Mouse (Mus musculus) forebrain, embryonic 11.5 days (tissue): ENCODE measurements at regions not wholly inside any gene's neighbourhood (a gene's known extent, or its start where the extent isn't known, plus 50 kb on each side); places are given as distances from the start of the nearest gene placed in this dataset.

Experiments used
- ATAC-seq: fragments of 200-750 bp; cut with Nextera tagmentation; replicated peaks from 2 replicates; pipeline ENCODE4 v1.8.0; 2017; ENCODE audit warnings: moderate TSS enrichment; ENCODE audit not compliant: low FRiP score
- DNase-seq: peaks from one replicate; pipeline ENCODE4 v3.0.0-alpha.2; 2017; ENCODE audit warnings: low spot score
- H3K27ac ChIP-seq: fragments of 300-500 bp; sonication (generic); 2 replicates; pipeline ENCODE4 v1.5.1; 2014; ENCODE audit warnings: low read depth, low read length
- H3K27me3 ChIP-seq: fragments of 300-500 bp; sonication (generic); 2 replicates; pipeline ENCODE4 v1.6.1; 2014; ENCODE audit warnings: mild to moderate bottlenecking, low read length, mixed read lengths; ENCODE audit not compliant: control insufficient read depth, insufficient read depth
- H3K36me3 ChIP-seq: fragments of 300-500 bp; sonication (generic); 2 replicates; pipeline ENCODE4 v1.6.1; 2014; ENCODE audit warnings: mild to moderate bottlenecking, low read length, moderate library complexity, mixed read lengths; ENCODE audit not compliant: control insufficient read depth, insufficient read depth
- H3K4me1 ChIP-seq: fragments of 300-500 bp; sonication (generic); replicated peaks from 2 replicates; pipeline ENCODE4 v1.6.1; 2014; ENCODE audit warnings: low read length, mixed read lengths; ENCODE audit not compliant: control insufficient read depth, insufficient read depth
- H3K4me2 ChIP-seq: fragments of 300-500 bp; sonication (generic); 2 replicates; pipeline ENCODE4 v1.6.1; 2014; ENCODE audit warnings: low read depth, mild to moderate bottlenecking, low read length, moderate library complexity, mixed read lengths; ENCODE audit not compliant: severe bottlenecking
- H3K4me3 ChIP-seq: fragments of 300-500 bp; sonication (generic); 2 replicates; pipeline ENCODE4 v1.5.1; 2014; ENCODE audit warnings: low read depth, low read length
- H3K9ac ChIP-seq: fragments of 300-500 bp; sonication (generic); 2 replicates; pipeline ENCODE4 v1.6.1; 2014; ENCODE audit warnings: low read length
- H3K9me3 ChIP-seq: fragments of 300-500 bp; sonication (generic); 2 replicates; pipeline ENCODE4 v1.6.1; 2016; ENCODE audit warnings: low read length, mixed read lengths; ENCODE audit not compliant: control insufficient read depth
- WGBS: fragments of 180-500 bp; shearing (Covaris S2); extraction: QIAGEN DNeasy Blood & Tissue Kit; methylation state at CpG from one replicate; pipeline ENCODE4 v1.1.7; 2014; 5-methylcytosine and 5-hydroxymethylcytosine counted together

DNA sequence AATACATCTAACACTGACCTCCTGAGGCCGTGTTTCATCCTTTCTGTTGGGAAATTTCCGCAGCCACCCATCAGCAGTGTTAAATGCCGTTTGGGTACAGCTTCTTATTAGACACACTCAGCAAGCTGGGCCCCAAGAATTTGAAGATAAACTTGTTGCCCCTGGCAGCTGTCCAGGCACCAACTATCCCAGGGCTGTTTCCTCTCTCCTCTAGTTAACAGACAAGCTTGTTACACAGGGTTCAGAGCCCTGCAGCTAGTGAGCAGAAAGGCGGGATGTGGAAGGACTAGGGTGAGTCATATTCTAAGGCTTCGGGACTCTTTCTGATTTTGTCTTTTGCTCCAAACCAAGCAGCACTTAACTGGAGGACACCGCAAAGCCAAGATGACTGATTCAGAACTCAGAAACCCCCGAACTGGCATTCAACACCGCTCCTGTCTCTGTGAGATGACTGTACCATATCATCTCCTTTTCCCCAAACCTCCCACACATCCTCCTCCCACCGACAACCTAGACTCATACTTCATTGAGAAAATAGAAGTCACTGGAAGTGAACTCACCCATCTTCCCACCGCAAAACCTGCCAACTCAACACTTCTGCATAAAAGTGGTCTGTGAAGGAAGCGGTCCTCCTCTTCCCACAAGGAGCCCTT, 198.2 kb downstream of the Csl start:
- WGBS: 93% methylated on average over 11 of the region's 11 CpGs
- no peak for DNase-seq
- H3K27me3 ChIP-seq: no peaks in the 10 kb centered on the region
- no peak overlapping the region for H3K4me2 ChIP-seq
- H3K4me1 ChIP-seq: no peaks in the 10 kb centered on the region
- no peak overlapping the region for H3K9ac ChIP-seq
- H3K36me3 ChIP-seq: no peaks in the 10 kb centered on the region
- H3K4me3 ChIP-seq: no peak overlapping the region
- ATAC-seq: no peak
- no peaks in the 10 kb centered on the region for H3K9me3 ChIP-seq
- H3K27ac ChIP-seq: no peak overlapping the region

GRCm38 (mm10) chr10:99564605-99565004, 194.9 kb downstream of the Csl start:
- H3K9me3 ChIP-seq: no peaks in the 10 kb centered on the region
- no peak overlapping the region for H3K9ac ChIP-seq
- no peaks in the 10 kb centered on the region for H3K4me1 ChIP-seq
- no peaks in the 10 kb centered on the region for H3K27me3 ChIP-seq
- H3K4me3 ChIP-seq: no peak overlapping the region
- no peak for ATAC-seq
- DNase-seq: no peak
- WGBS: 80% methylated on average over 4 of the region's 4 CpGs
- no peaks in the 10 kb centered on the region for H3K36me3 ChIP-seq
- H3K27ac ChIP-seq: no peak overlapping the region
- H3K4me2 ChIP-seq: no peak overlapping the region

GRCm38 (mm10) chr10:99568424-99568823, 191.0 kb downstream of the Csl start:
- Histone ChIP-seq H3K9me3 (no peaks in the 10 kb centered on the region), H3K4me2 (no peak overlapping the region), H3K9ac (no peak overlapping the region), H3K4me3 (no peak overlapping the region), H3K36me3 (no peaks in the 10 kb centered on the region), H3K4me1 (no peaks in the 10 kb centered on the region), H3K27me3 (no peaks in the 10 kb centered on the region), H3K27ac (no peak overlapping the region)
- DNase-seq: no peak
- 83% methylated on average over 5 of the region's 5 CpGs for WGBS
- ATAC-seq: no peak

DNA sequence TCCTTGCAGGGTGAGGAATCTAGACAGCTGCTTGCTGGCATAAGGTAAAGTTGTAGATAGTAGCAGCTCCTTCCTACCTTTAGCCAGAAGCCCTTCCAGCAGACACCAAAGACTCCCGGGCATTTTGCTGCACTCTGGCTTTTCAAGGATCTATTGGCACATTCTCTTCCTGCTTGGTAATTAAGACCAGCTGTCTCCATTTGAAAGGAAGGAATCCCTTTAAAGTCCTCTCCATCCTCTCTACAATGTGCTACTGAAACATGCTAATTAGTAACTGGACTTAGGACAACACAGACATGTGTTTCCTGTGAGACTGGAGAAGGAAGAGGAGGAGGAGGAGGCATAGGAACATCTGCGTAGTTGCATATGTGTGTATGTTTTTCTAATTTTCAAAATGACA, 189.3 kb downstream of the Csl start:
- Histone ChIP-seq H3K9ac (no peak overlapping the region), H3K4me2 (no peak overlapping the region), H3K4me1 (no peaks in the 10 kb centered on the region), H3K4me3 (no peak overlapping the region), H3K27me3 (no peaks in the 10 kb centered on the region), H3K36me3 (no peaks in the 10 kb centered on the region), H3K27ac (no peak overlapping the region), H3K9me3 (no peaks in the 10 kb centered on the region)
- no peak for ATAC-seq
- no peak for DNase-seq
- WGBS: 34% methylated on average over 2 of the region's 2 CpGs

GRCm38 (mm10) chr10:99573997-99574396, 185.5 kb downstream of the Csl start:
- no peak overlapping the region for H3K4me3 ChIP-seq
- no peak overlapping the region for H3K27ac ChIP-seq
- H3K4me2 ChIP-seq: no peak overlapping the region
- no peak for ATAC-seq
- H3K9me3 ChIP-seq: no peaks in the 10 kb centered on the region
- no peak overlapping the region for H3K9ac ChIP-seq
- no peak for DNase-seq
- no peaks in the 10 kb centered on the region for H3K27me3 ChIP-seq
- H3K36me3 ChIP-seq: no peaks in the 10 kb centered on the region
- no peaks in the 10 kb centered on the region for H3K4me1 ChIP-seq
- WGBS: 86% methylated on average over 14 of the region's 14 CpGs

DNA sequence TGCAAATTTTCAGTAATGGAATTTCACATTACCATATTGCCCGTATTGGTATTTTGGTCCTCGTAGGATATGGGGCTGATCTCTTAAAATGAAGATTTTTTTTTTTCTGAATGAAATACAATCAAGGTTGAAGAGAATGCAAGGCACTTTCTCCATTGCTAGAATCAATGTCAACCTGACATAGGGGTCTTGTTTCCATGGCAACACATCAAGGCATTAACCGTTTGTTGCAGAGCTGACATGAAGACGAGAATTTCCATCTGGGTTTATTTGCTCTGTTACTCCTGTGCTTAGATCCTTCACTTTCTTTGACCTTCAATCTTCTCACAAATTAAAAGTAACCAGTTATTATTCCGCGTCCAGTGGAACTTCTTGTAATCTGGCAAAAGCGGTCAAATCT, 184.2 kb downstream of the Csl start:
- H3K27me3 ChIP-seq: no peaks in the 10 kb centered on the region
- DNase-seq: no peak
- H3K27ac ChIP-seq: no peak overlapping the region
- H3K4me1 ChIP-seq: no peaks in the 10 kb centered on the region
- no peak overlapping the region for H3K9ac ChIP-seq
- ATAC-seq: no peak
- no peaks in the 10 kb centered on the region for H3K36me3 ChIP-seq
- no peak overlapping the region for H3K4me2 ChIP-seq
- no peaks in the 10 kb centered on the region for H3K9me3 ChIP-seq
- 60% methylated on average over 7 of the region's 7 CpGs for WGBS
- H3K4me3 ChIP-seq: no peak overlapping the region

GRCm38 (mm10) chr10:99576301-99576700, 183.2 kb downstream of the Csl start:
- H3K27ac ChIP-seq: no peak overlapping the region
- H3K36me3 ChIP-seq: no peaks in the 10 kb centered on the region
- no peaks in the 10 kb centered on the region for H3K27me3 ChIP-seq
- no peak overlapping the region for H3K4me3 ChIP-seq
- no peaks in the 10 kb centered on the region for H3K9me3 ChIP-seq
- no peaks in the 10 kb centered on the region for H3K4me1 ChIP-seq
- no peak overlapping the region for H3K9ac ChIP-seq
- DNase-seq (no peak), ATAC-seq (no peak)
- no peak overlapping the region for H3K4me2 ChIP-seq
- WGBS: 75% methylated on average over 5 of the region's 5 CpGs

DNA sequence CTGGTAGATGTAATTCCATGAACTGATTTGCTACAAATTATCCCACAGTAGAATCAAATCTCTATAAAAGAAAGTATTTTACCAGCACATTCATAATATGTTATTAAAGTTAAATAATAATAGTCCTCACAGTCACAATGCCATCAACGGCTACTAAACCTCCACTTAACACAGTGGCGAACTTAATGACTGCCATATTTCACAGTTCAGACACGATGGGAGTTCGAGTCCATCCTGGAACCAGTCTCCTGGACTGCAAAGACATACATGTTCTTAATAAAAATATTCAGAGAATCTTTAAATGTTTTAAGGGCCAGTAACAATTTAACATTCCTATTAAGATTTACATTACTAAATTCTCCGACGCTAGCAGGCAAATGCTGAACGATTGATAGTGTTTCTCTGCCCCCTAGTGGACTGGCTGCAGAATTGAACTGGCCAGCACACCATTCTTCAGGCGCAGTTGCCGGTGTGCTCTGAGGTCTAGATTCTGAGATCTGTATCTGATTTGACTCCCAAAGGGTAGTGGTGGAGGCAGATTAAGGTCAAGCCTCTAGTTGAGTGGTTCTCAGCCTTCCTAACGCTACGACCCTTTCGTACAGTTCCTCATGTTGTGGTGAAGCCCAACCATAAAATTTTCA, 182.3 kb downstream of the Csl start:
- H3K9me3 ChIP-seq: no peaks in the 10 kb centered on the region
- no peaks in the 10 kb centered on the region for H3K27me3 ChIP-seq
- 31% methylated on average over 12 of the region's 12 CpGs for WGBS
- H3K9ac ChIP-seq: no peak overlapping the region
- H3K4me1 ChIP-seq: no peaks in the 10 kb centered on the region
- H3K36me3 ChIP-seq: no peaks in the 10 kb centered on the region
- H3K27ac ChIP-seq: no peak overlapping the region
- ATAC-seq: peak; percentile 72
- H3K4me3 ChIP-seq: no peak overlapping the region
- DNase-seq: peak; percentile 63
- no peak overlapping the region for H3K4me2 ChIP-seq

GRCm38 (mm10) chr10:99578366-99578765, 181.1 kb downstream of the Csl start:
- Histone ChIP-seq H3K27me3 (no peaks in the 10 kb centered on the region), H3K4me3 (no peak overlapping the region), H3K4me1 (no peaks in the 10 kb centered on the region), H3K4me2 (no peak overlapping the region), H3K9ac (no peak overlapping the region), H3K9me3 (no peaks in the 10 kb centered on the region), H3K36me3 (no peaks in the 10 kb centered on the region), H3K27ac (no peak overlapping the region)
- ATAC-seq (no peak), DNase-seq (no peak)
- 57% methylated on average over 4 of the region's 4 CpGs for WGBS
